Mouse (Mus musculus): ENCODE data around the gene H2-T23.
A peak's percentile ranks its signal among the peaks of the same experiment; 100 is the strongest.

Gene H2-T23

GRCm38 (mm10) chr17:35994175-35994878 is 38.3 kb downstream of the H2-T23 start:
- peak; percentile 90 to 91 for DNase-seq (ENCODE audit: low spot score in 2 of 2)

- peak; percentile 84 to 86 for DNase-seq (ENCODE audit: low spot score in 2 of 2)
These were observed 39.0 kb downstream of the H2-T23 start for GRCm38 (mm10) chr17:35993675-35994074.

GRCm38 (mm10) chr17:35991781-35992180 is 40.9 kb downstream of the H2-T23 start:
- DNase-seq (ENCODE audit: low spot score in 2 of 2) = no peak

GRCm38 (mm10) chr17:35981776-35982175 is 50.9 kb downstream of the H2-T23 start:
- no peak for DNase-seq (ENCODE audit: low spot score in 2 of 2)

- DNase-seq (ENCODE audit: low spot score in 2 of 2) = peak in 1 of 2 experiments; percentile 69
These were observed 52.3 kb downstream of the H2-T23 start for GRCm38 (mm10) chr17:35980363-35980754.

Data from right cerebral cortex, postnatal 10 days (tissue).